Mouse (Mus musculus): ENCODE data around the gene Hs3st4. TPM values are rescaled to one million over a fixed set of nuclear protein-coding genes. Genes with fewer than 3 reads are reported as not detected.
A peak's percentile ranks its signal among the peaks of the same experiment; 100 is the strongest.

Hs3st4 gene
- total RNA-seq, 2 experiments from 2014 or later: 41.6 to 49.3 TPM

DNA sequence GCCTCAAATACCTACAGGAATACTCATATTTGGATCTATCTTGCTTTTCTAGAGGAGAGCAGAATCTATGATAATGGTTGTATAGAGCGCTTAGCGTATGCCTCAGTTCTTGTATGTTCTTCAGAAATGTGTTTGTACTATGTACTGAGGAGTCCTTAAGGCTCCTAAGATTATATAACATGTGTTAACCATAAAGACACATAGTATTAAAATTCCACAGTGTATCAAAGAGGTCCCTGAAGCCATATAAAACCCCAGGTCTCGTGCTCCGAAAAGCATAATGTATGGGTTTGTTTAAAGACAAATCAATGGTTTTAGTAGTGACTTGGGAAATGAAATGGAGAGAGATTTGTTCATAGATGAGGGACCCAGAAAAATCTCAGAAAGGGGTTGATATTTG lies 371.4 kb downstream of the Hs3st4 start:
- intact Hi-C loops (cut with DNase I): no loop called here
- no peak overlapping the region for H3K27ac ChIP-seq
- TF ChIP-seq CTCF (IDR thresholded peaks at IDR 0.05): no peak
- DNase-seq (ENCODE audit: extremely low spot score in 1 of 2, low spot score in 2 of 2): no peak
- no peak overlapping the region for H3K4me3 ChIP-seq

DNA sequence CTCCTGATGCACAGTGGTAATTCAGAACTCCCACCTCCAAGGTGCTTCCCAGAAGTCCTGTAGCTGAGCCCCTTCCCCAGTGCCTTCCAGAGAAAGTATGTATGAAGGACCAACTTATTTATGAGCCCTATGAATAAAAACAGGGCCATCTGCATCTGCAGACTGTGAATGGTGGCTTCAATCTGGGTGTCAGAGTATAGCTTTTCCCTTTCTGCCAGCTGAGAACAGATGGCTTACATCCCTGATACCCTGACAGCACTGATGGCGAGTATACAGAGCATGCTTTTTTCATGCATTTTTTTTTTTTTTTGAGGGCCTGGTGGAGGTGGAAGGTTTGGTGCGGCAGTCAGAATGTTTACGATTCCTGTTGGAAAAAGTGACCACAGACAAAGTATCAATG lies 375.4 kb downstream of the Hs3st4 start:
- DNase-seq (ENCODE audit: extremely low spot score in 1 of 2, low spot score in 2 of 2): no peak
- intact Hi-C loops (cut with DNase I): no loop called here
- Histone ChIP-seq H3K27ac (no peak overlapping the region), H3K4me3 (no peak overlapping the region)
- TF ChIP-seq CTCF (IDR thresholded peaks at IDR 0.05): no peak

DNA sequence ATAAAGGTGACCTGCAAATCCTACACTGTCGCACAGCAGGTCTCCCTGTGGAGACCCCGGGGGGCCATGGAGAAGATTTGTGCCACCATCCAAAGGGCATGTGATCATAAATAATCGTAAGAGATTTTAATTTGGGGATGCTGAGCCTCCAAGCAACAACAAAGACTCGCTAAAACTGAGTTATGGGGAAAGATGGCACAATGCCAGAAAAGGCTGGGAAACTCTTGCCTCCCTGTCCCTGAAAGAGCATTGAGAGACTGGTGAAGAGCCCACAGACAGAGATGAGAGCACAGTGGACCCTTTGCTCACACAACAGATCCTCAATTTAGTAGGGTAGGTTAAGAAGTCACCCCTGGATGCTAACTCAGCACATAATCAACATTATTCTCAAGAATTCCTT lies 377.2 kb downstream of the Hs3st4 start:
- H3K27ac ChIP-seq: no peak overlapping the region
- H3K4me3 ChIP-seq: no peak overlapping the region
- intact Hi-C loops (cut with DNase I): no loop called here
- no peak for TF ChIP-seq CTCF (IDR thresholded peaks at IDR 0.05)
- no peak for DNase-seq (ENCODE audit: extremely low spot score in 1 of 2, low spot score in 2 of 2)

DNA sequence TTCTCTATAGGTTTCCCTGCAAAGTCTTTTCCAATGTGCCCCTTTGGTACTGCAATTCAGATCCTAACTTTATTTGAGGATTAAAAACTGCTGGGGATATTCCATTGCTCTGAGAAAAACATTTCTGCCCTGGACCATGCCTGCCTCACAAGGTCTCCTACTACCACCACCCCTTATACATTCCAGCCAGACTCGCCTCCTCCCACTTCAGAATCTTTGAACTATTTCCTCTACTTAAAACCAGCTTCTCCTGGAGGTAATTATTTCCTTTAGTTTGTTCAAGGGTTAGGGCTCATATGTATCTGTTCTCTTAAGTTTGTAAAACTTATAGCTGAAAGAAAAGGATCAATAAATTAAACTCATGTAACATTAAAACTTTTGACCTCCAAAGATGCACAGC lies 389.6 kb downstream of the Hs3st4 start:
- TF ChIP-seq CTCF (IDR thresholded peaks at IDR 0.05): no peak
- no peak overlapping the region for H3K27ac ChIP-seq
- no peak overlapping the region for H3K4me3 ChIP-seq
- no peak for DNase-seq (ENCODE audit: extremely low spot score in 1 of 2, low spot score in 2 of 2)
- intact Hi-C loops (cut with DNase I): no loop called here

- TF ChIP-seq CTCF (IDR thresholded peaks at IDR 0.05): no peak
- no peak overlapping the region for H3K4me3 ChIP-seq
- no peak for DNase-seq (ENCODE audit: extremely low spot score in 1 of 2, low spot score in 2 of 2)
- no peak overlapping the region for H3K27ac ChIP-seq
- intact Hi-C loops (cut with DNase I): no loop called here
These were observed 390.0 kb downstream of the Hs3st4 start for GRCm38 (mm10) chr7:124372697-124373096.

DNA sequence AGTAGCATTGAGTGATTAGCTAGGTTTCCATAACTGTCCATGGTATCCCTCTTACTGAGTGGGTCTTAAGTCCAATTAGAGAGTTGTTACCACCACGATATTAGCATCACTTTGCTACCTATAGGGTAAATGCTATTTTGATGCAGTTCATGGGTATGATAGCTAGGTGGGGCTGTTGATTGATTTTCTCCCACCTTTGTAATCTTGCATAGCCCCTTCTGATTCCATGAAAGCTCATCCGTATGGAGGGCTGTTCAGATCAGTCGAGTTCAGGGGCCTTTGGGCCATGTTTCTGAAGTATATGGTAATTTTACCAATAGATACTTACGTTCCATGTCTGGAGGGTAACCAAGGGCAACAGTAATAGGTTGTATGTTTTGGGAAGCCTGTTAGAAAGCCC lies 400.8 kb downstream of the Hs3st4 start:
- Histone ChIP-seq H3K27ac (no peak overlapping the region), H3K4me3 (no peak overlapping the region)
- no peak for DNase-seq (ENCODE audit: extremely low spot score in 1 of 2, low spot score in 2 of 2)
- intact Hi-C loops (cut with DNase I): loop anchor here (2.0 to 5.0 kb wide), 3 partner anchors 399 to 1011 kb away; no protein-coding TSS in a partner anchor
- peak; percentile 57 for TF ChIP-seq CTCF (IDR thresholded peaks at IDR 0.05)

DNA sequence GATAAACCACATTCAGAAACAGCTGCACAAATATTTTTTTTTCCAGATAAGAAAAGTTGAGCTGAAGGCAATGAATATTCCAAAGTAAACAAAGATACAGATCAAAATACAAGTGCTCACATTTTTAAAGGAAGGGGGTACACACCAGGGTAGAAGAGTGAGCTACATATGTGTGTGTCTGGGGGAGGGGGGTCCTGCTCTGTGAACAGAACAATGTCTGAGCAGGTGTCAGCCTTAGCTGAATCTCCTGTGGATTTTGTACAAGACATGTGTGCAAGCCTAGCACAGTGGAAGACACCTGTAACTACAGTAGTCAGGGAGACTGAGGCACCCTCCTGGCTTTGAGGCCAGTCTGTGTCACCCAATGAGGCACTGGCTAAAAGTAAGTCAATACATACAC lies 416.5 kb downstream of the Hs3st4 start:
- Histone ChIP-seq H3K4me3 (no peak overlapping the region), H3K27ac (no peak overlapping the region)
- TF ChIP-seq CTCF (IDR thresholded peaks at IDR 0.05): no peak
- DNase-seq (ENCODE audit: extremely low spot score in 1 of 2, low spot score in 2 of 2): no peak
- intact Hi-C loops (cut with DNase I): no loop called here

GRCm38 (mm10) chr7:124426951-124427350 lies 444.3 kb downstream of the Hs3st4 start:
- intact Hi-C loops (cut with DNase I): no loop called here
- no peak for DNase-seq (ENCODE audit: extremely low spot score in 1 of 2, low spot score in 2 of 2)
- H3K27ac ChIP-seq: no peak overlapping the region
- no peak overlapping the region for H3K4me3 ChIP-seq
- no peak for TF ChIP-seq CTCF (IDR thresholded peaks at IDR 0.05)
